Mouse (Mus musculus): ENCODE results near the gene Ipo5. TPM values are rescaled to one million over a fixed set of nuclear protein-coding genes. Genes with fewer than 3 reads are reported as not detected.

The Ipo5 gene
- total RNA-seq, 1 experiment, result 143 TPM

DNA sequence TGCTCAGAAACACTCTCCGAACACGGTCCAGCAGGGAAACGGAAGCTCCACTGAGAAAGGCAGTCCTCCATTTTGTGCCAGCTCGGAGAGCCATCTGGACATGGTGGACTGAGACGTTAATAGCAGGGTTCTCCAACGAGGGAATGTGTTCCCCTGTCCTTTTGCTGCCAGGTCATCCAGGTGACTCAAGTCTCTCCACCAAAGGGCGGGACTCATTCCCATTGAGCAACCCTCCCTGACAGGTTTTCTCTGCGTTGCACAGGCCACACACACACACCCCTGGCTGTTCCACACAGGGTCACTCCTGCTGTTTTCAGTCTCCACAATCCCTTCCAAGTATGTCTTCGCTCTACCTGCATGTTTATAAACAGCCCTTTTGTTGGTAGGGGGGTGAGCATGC is 30.0 kb upstream of the Ipo5 start:
- H3K9me3 ChIP-seq (ENCODE audit: control insufficient read depth, insufficient read depth, low read depth, low read length), result no peaks in the 10 kb centered on the region
- no peak for TF ChIP-seq CHD2 (IDR thresholded peaks at IDR 0.05; ENCODE audit: low read depth, low read length)
- TF ChIP-seq HCFC1 (IDR thresholded peaks at IDR 0.05; ENCODE audit: borderline replicate concordance, insufficient read depth, low read length), result no peak
- TF ChIP-seq ZC3H11A (IDR thresholded peaks at IDR 0.05; ENCODE audit: borderline replicate concordance, low read depth, low read length), result no peak
- no peak for TF ChIP-seq ZNF384 (IDR thresholded peaks at IDR 0.05; ENCODE audit: low read depth, low read length)
- TF ChIP-seq MAFK (IDR thresholded peaks at IDR 0.05; ENCODE audit: insufficient read depth, low read depth, low read length), result no peak
- DNase-seq (ENCODE audit: low read depth, low spot score), result no peak
- peaks cover 3 to 17% of the 10 kb centered on the region in 2 experiments; a peak in 2 of 4 replicates for H3K4me1 ChIP-seq (ENCODE audit: control insufficient read depth in 2 of 2, insufficient read depth in 2 of 2, low read length in 2 of 2, poor library complexity in 1 of 2)
- 0 out of 4 replicates have a peak overlapping the region, but pooled peaks of 1 of the 2 experiments have one; percentile 20 for H3K4me3 ChIP-seq (ENCODE audit: insufficient read depth in 1 of 2, low read depth in 1 of 2, low read length in 2 of 2, poor library complexity in 1 of 2, severe bottlenecking in 1 of 2)
- no peaks in the 10 kb centered on the region for H3K36me3 ChIP-seq (ENCODE audit: control insufficient read depth, insufficient read depth, low read length, poor library complexity, severe bottlenecking)
- H3K27ac ChIP-seq (ENCODE audit: insufficient read depth, low read depth, low read length, poor library complexity, severe bottlenecking), result peak overlapping the region; percentile 81
- H3K9ac ChIP-seq (ENCODE audit: insufficient read depth, low read depth, low read length, poor library complexity, severe bottlenecking), result no peak overlapping the region
- in situ Hi-C loops (cut with MboI; ENCODE audit: low sequenced_read_pairs in 2 of 2, unreplicated experiment in 2 of 2), result no loop called here

DNA sequence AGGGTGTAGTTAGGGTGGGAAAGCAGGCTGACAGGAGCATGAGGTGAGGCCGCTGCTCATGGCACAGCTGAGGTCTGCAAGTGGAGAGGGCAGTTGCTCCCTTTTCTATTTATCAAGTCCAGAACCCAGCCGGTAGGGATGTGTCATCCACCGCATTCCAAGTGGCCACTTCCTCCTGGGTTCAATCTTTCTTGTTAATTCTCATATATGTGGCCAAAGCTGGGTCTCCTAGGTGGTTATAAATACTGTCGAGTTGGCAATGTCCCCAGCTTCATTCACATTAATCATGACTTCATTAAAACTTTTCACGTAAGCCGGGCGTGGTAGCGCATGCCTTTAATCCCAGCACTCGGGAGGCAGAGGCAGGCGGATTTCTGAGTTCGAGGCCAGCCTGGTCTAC is 22.3 kb upstream of the Ipo5 start:
- Histone ChIP-seq H3K27ac (ENCODE audit: insufficient read depth, low read depth, low read length, poor library complexity, severe bottlenecking) (no peak overlapping the region), H3K9me3 (ENCODE audit: control insufficient read depth, insufficient read depth, low read depth, low read length) (no peaks in the 10 kb centered on the region), H3K4me3 (ENCODE audit: insufficient read depth in 1 of 2, low read depth in 1 of 2, low read length in 2 of 2, poor library complexity in 1 of 2, severe bottlenecking in 1 of 2) (no peak overlapping the region), H3K4me1 (ENCODE audit: control insufficient read depth in 2 of 2, insufficient read depth in 2 of 2, low read length in 2 of 2, poor library complexity in 1 of 2) (peaks cover 0 to 2% of the 10 kb centered on the region in 2 experiments; a peak in 1 of 4 replicates), H3K9ac (ENCODE audit: insufficient read depth, low read depth, low read length, poor library complexity, severe bottlenecking) (no peak overlapping the region), H3K36me3 (ENCODE audit: control insufficient read depth, insufficient read depth, low read length, poor library complexity, severe bottlenecking) (no peaks in the 10 kb centered on the region)
- in situ Hi-C loops (cut with MboI; ENCODE audit: low sequenced_read_pairs in 2 of 2, unreplicated experiment in 2 of 2), result no loop called here
- no peak for DNase-seq (ENCODE audit: low read depth, low spot score)
- TF ChIP-seq HCFC1 (IDR thresholded peaks at IDR 0.05; ENCODE audit: borderline replicate concordance, insufficient read depth, low read length) (no peak), ZC3H11A (IDR thresholded peaks at IDR 0.05; ENCODE audit: borderline replicate concordance, low read depth, low read length) (no peak), ZNF384 (IDR thresholded peaks at IDR 0.05; ENCODE audit: low read depth, low read length) (no peak), CHD2 (IDR thresholded peaks at IDR 0.05; ENCODE audit: low read depth, low read length) (no peak), MAFK (IDR thresholded peaks at IDR 0.05; ENCODE audit: insufficient read depth, low read depth, low read length) (no peak)

- in situ Hi-C loops (cut with MboI; ENCODE audit: low sequenced_read_pairs in 2 of 2, unreplicated experiment in 2 of 2), result no loop called here
Measured at GRCm38 (mm10) chr14:120892369-120892768, 18.7 kb upstream of the Ipo5 start.

GRCm38 (mm10) chr14:120896613-120897012 is 14.4 kb upstream of the Ipo5 start:
- Histone ChIP-seq H3K4me1 (ENCODE audit: control insufficient read depth in 2 of 2, insufficient read depth in 2 of 2, low read length in 2 of 2, poor library complexity in 1 of 2) (peaks cover 4 to 8% of the 10 kb centered on the region in 2 experiments; a peak in 3 of 4 replicates), H3K9ac (ENCODE audit: insufficient read depth, low read depth, low read length, poor library complexity, severe bottlenecking) (no peak overlapping the region), H3K4me3 (ENCODE audit: insufficient read depth in 1 of 2, low read depth in 1 of 2, low read length in 2 of 2, poor library complexity in 1 of 2, severe bottlenecking in 1 of 2) (peak overlapping the region in 1 of 2 experiments; percentile 10; a peak in 2 of 4 replicates), H3K27ac (ENCODE audit: insufficient read depth, low read depth, low read length, poor library complexity, severe bottlenecking) (no peak overlapping the region), H3K9me3 (ENCODE audit: control insufficient read depth, insufficient read depth, low read depth, low read length) (no peaks in the 10 kb centered on the region), H3K36me3 (ENCODE audit: control insufficient read depth, insufficient read depth, low read length, poor library complexity, severe bottlenecking) (no peaks in the 10 kb centered on the region)
- no peak for DNase-seq (ENCODE audit: low read depth, low spot score)
- in situ Hi-C loops (cut with MboI; ENCODE audit: low sequenced_read_pairs in 2 of 2, unreplicated experiment in 2 of 2), result no loop called here
- TF ChIP-seq CHD2 (IDR thresholded peaks at IDR 0.05; ENCODE audit: low read depth, low read length), result no peak
- TF ChIP-seq HCFC1 (IDR thresholded peaks at IDR 0.05; ENCODE audit: borderline replicate concordance, insufficient read depth, low read length), result no peak
- TF ChIP-seq ZC3H11A (IDR thresholded peaks at IDR 0.05; ENCODE audit: borderline replicate concordance, low read depth, low read length), result no peak
- no peak for TF ChIP-seq ZNF384 (IDR thresholded peaks at IDR 0.05; ENCODE audit: low read depth, low read length)
- no peak for TF ChIP-seq MAFK (IDR thresholded peaks at IDR 0.05; ENCODE audit: insufficient read depth, low read depth, low read length)

More at GRCm38 (mm10) chr14:120892369-120892768, 18.7 kb upstream of the Ipo5 start:
- Histone ChIP-seq H3K9me3 (ENCODE audit: control insufficient read depth, insufficient read depth, low read depth, low read length) (no peaks in the 10 kb centered on the region), H3K9ac (ENCODE audit: insufficient read depth, low read depth, low read length, poor library complexity, severe bottlenecking) (no peak overlapping the region), H3K4me3 (ENCODE audit: insufficient read depth in 1 of 2, low read depth in 1 of 2, low read length in 2 of 2, poor library complexity in 1 of 2, severe bottlenecking in 1 of 2) (no peak overlapping the region), H3K36me3 (ENCODE audit: control insufficient read depth, insufficient read depth, low read length, poor library complexity, severe bottlenecking) (no peaks in the 10 kb centered on the region), H3K4me1 (ENCODE audit: control insufficient read depth in 2 of 2, insufficient read depth in 2 of 2, low read length in 2 of 2, poor library complexity in 1 of 2) (peaks cover 4 to 7% of the 10 kb centered on the region in 2 experiments; a peak in 3 of 4 replicates), H3K27ac (ENCODE audit: insufficient read depth, low read depth, low read length, poor library complexity, severe bottlenecking) (no peak overlapping the region)
- no peak for DNase-seq (ENCODE audit: low read depth, low spot score)
- TF ChIP-seq MAFK (IDR thresholded peaks at IDR 0.05; ENCODE audit: insufficient read depth, low read depth, low read length) (no peak), CHD2 (IDR thresholded peaks at IDR 0.05; ENCODE audit: low read depth, low read length) (no peak), ZNF384 (IDR thresholded peaks at IDR 0.05; ENCODE audit: low read depth, low read length) (no peak), ZC3H11A (IDR thresholded peaks at IDR 0.05; ENCODE audit: borderline replicate concordance, low read depth, low read length) (no peak), HCFC1 (IDR thresholded peaks at IDR 0.05; ENCODE audit: borderline replicate concordance, insufficient read depth, low read length) (no peak)
